Comparison of ENCODE assay signal across 20 mouse cellular contexts in the genomic region with DNA sequence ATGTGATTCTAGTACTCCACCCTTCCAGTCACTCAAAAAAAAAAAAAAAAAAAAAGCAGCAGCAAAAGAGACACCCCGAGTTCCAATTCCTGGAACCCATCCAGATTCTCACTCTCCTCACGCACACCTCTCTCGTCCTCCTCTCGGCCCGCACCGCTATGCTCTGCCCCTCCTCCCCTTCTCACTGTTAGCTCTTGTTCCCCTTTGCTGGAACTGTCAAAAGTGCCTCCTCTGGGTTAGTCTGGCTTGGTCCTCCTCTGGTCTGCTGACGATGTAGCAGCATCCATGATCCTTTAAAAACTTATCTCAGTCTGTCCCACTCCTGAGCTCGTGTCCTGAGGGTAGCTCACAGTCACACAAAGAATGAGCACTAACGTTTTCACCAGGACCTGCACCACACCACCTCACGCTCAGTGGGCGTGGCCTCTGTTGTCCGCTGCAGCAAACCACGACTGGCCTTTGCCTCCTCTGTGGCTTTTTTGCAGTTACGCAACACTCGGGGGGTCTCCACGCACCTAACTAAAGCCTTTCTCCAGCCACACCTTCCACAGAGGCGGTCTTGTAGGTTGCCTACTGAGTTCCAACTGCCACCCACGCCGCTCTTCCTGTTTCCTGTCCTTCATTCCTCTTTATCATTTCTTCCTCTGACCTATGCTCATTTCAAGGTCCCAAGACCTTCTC. TPM values are rescaled to one million over a fixed set of nuclear protein-coding genes. Genes with fewer than 3 reads are reported as not detected.
A peak's percentile ranks its signal among the peaks of the same experiment; 100 is the strongest.
DNase-seq lines count a peak whose midpoint lies in the region; ATAC-seq lines count a peak whose summit lies in the region.
"Had no signal": no experiment of that assay in that cellular context is flagged by ENCODE, and none has a peak within 500 bp of the region (broad histone marks: within the 10 kb centered on the region; RNA-seq: fewer than 3 reads in every experiment).

No protein-coding gene starts in this region.

- H3K36me3 ChIP-seq in heart, embryonic 11.5 days (ENCODE audit: control insufficient read depth, insufficient read depth, low read length): no peaks in the 10 kb centered on the region
- H3K36me3 ChIP-seq: embryonic facial prominence, embryonic 12.5 days; hindbrain, embryonic 13.5 days; limb, embryonic 12.5 days; midbrain, embryonic 15.5 days; neural tube, embryonic 12.5 days had no signal

- no peak overlapping the region for H3K9ac ChIP-seq in heart, embryonic 11.5 days (ENCODE audit: low read depth, low read length)
- H3K9ac ChIP-seq: embryonic facial prominence, embryonic 12.5 days; hindbrain, embryonic 13.5 days; limb, embryonic 12.5 days; midbrain, embryonic 15.5 days; neural tube, embryonic 12.5 days had no signal

- no peak for DNase-seq in heart, adult 9 months (ENCODE audit: low spot score in 2 of 2)
- peak; percentile 23 for DNase-seq in thymus, postnatal 4 days
- DNase-seq in thymus, postnatal 36 days: no peak
- no peak for DNase-seq in kidney, postnatal 4 days
- DNase-seq in cerebellum, postnatal 10 days: no peak
- DNase-seq in thymus, postnatal 10 days (ENCODE audit: low spot score in 2 of 2): no peak
- DNase-seq: adrenal gland, postnatal 10 days; cerebellum, postnatal 14 days; kidney, adult 18-20 months; kidney, postnatal 25 days had no signal

- no peak overlapping the region for H3K4me3 ChIP-seq in heart, embryonic 11.5 days (ENCODE audit: low read depth, low read length)
- H3K4me3 ChIP-seq: embryonic facial prominence, embryonic 12.5 days; hindbrain, embryonic 13.5 days; left cerebral cortex, adult 2 months; limb, embryonic 12.5 days; midbrain, embryonic 15.5 days; neural tube, embryonic 12.5 days had no signal

- H3K4me1 ChIP-seq in heart, embryonic 11.5 days (ENCODE audit: control insufficient read depth, insufficient read depth, low read length): no peaks in the 10 kb centered on the region
- H3K4me1 ChIP-seq: embryonic facial prominence, embryonic 12.5 days; hindbrain, embryonic 13.5 days; limb, embryonic 12.5 days; midbrain, embryonic 15.5 days; neural tube, embryonic 12.5 days had no signal

- no peaks in the 10 kb centered on the region for H3K9me3 ChIP-seq in heart, embryonic 11.5 days (replicated peaks; ENCODE audit: control insufficient read depth, low read length)
- H3K9me3 ChIP-seq: embryonic facial prominence, embryonic 12.5 days; hindbrain, embryonic 13.5 days; limb, embryonic 12.5 days; midbrain, embryonic 15.5 days; neural tube, embryonic 12.5 days had no signal

- H3K27me3 ChIP-seq in heart, embryonic 11.5 days (ENCODE audit: control insufficient read depth, insufficient read depth, low read length): no peaks in the 10 kb centered on the region
- H3K27me3 ChIP-seq: embryonic facial prominence, embryonic 12.5 days; hindbrain, embryonic 13.5 days; limb, embryonic 12.5 days; midbrain, embryonic 15.5 days; neural tube, embryonic 12.5 days had no signal

- WGBS in heart, embryonic 11.5 days (ENCODE audit: insufficient replicate concordance): 58% methylated on average over 19 of the region's 19 CpGs

- ATAC-seq in heart, embryonic 11.5 days (replicated peaks; ENCODE audit: insufficient number of reproducible peaks, low FRiP score, low TSS enrichment): no peak
- peak; percentile 86 for ATAC-seq in megakaryocyte, adult 5-6 weeks (ENCODE audit: poor library complexity, severe bottlenecking)
- ATAC-seq: lung, postnatal 0 days; midbrain, embryonic 15.5 days had no signal

- H3K4me2 ChIP-seq in heart, embryonic 11.5 days: peak overlapping the region; percentile 3; the same call in 1 of the 2 replicates
- H3K4me2 ChIP-seq: embryonic facial prominence, embryonic 12.5 days; hindbrain, embryonic 13.5 days; limb, embryonic 12.5 days; midbrain, embryonic 15.5 days; neural tube, embryonic 12.5 days had no signal

- no peak overlapping the region for H3K27ac ChIP-seq in heart, embryonic 11.5 days (ENCODE audit: low read depth, low read length)
- H3K27ac ChIP-seq: embryonic facial prominence, embryonic 12.5 days; hindbrain, embryonic 13.5 days; left cerebral cortex, adult 2 months; limb, embryonic 12.5 days; midbrain, embryonic 15.5 days; neural tube, embryonic 12.5 days had no signal

RNA-seq across cellular contexts. Expression of gene Arl11, which starts 20.8 kb away (rescaled TPM):
- 0.14 and 0.73 TPM in 2 replicates for polyA plus RNA-seq in heart, embryonic 11.5 days (2014; fragmentation: Nextera tagmentation; extraction: Ambion mirVana)
- total RNA-seq in megakaryocyte, adult 5-6 weeks (2015): 55.5 and 62.1 TPM in 2 replicates
- total RNA-seq in megakaryocyte, adult 5-6 weeks (2017): 24.3 and 30.7 TPM in 2 replicates
- total RNA-seq: ES-E14 had no signal

RNA-seq across cellular contexts. Expression of gene Sgcg, which starts 30.5 kb away (rescaled TPM):
- polyA plus RNA-seq in heart, embryonic 11.5 days (2014; fragmentation: Nextera tagmentation; extraction: Ambion mirVana): 2.6 and 2.9 TPM in 2 replicates
- not detected in 2 replicates for total RNA-seq in megakaryocyte, adult 5-6 weeks (2015)
- total RNA-seq in megakaryocyte, adult 5-6 weeks (2017): not detected in 2 replicates
